Mouse (Mus musculus) embryonic facial prominence, embryonic 11.5 days (tissue): ENCODE measurements at regions not wholly inside any gene's neighbourhood (a gene's known extent, or its start where the extent isn't known, plus 50 kb on each side); places are given as distances from the start of the nearest gene placed in this dataset.

Experiments
- ATAC-seq: fragments of 200-750 bp; cut with Nextera tagmentation; replicated peaks from 2 replicates; pipeline ENCODE4 v1.8.0; 2017; ENCODE audit warnings: low read depth; ENCODE audit not compliant: insufficient number of reproducible peaks, low FRiP score, low TSS enrichment
- DNase-seq: peaks from one replicate; pipeline ENCODE4 v3.0.0-alpha.2; 2015; ENCODE audit warnings: low spot score
- H3K27ac ChIP-seq: fragments of 300-500 bp; sonication (generic); replicated peaks from 2 replicates; pipeline ENCODE4 v1.5.1; 2014; ENCODE audit warnings: mild to moderate bottlenecking, low read depth, low read length, control low read depth
- H3K27me3 ChIP-seq: fragments of 300-500 bp; sonication (generic); 2 replicates; pipeline ENCODE4 v1.6.1; 2014; ENCODE audit warnings: mild to moderate bottlenecking, low read length, moderate library complexity, mixed read lengths; ENCODE audit not compliant: control insufficient read depth, insufficient read depth
- H3K36me3 ChIP-seq: fragments of 300-500 bp; sonication (generic); replicated peaks from 2 replicates; pipeline ENCODE4 v1.6.1; 2014; ENCODE audit warnings: low read depth, mild to moderate bottlenecking, low read length, moderate library complexity, mixed read lengths; ENCODE audit not compliant: control insufficient read depth, insufficient read depth
- H3K4me1 ChIP-seq: fragments of 300-500 bp; sonication (generic); 2 replicates; pipeline ENCODE4 v1.6.1; 2014; ENCODE audit warnings: low read length, mixed read lengths; ENCODE audit not compliant: control insufficient read depth, insufficient read depth
- H3K4me2 ChIP-seq: fragments of 300-500 bp; sonication (generic); 2 replicates; pipeline ENCODE4 v1.6.1; 2014; ENCODE audit warnings: low read depth, mild to moderate bottlenecking, control low read depth, low read length, moderate library complexity
- H3K4me3 ChIP-seq: fragments of 300-500 bp; sonication (generic); 2 replicates; pipeline ENCODE4 v1.5.1; 2014; ENCODE audit warnings: low read depth, low read length, control low read depth
- H3K9ac ChIP-seq: fragments of 300-500 bp; sonication (generic); replicated peaks from 2 replicates; pipeline ENCODE4 v1.6.1; 2014; ENCODE audit warnings: mild to moderate bottlenecking, control low read depth, low read length
- H3K9me3 ChIP-seq: fragments of 300-500 bp; sonication (generic); replicated peaks from 2 replicates; pipeline ENCODE4 v1.6.1; 2016; ENCODE audit warnings: mild to moderate bottlenecking, low read length, inconsistent platforms, mixed read lengths; ENCODE audit not compliant: control insufficient read depth
- WGBS: fragments of 180-500 bp; shearing (Covaris S2); extraction: QIAGEN DNeasy Blood & Tissue Kit; methylation state at CpG from one replicate; pipeline ENCODE4 v1.1.7; 2014; 5-methylcytosine and 5-hydroxymethylcytosine counted together

- H3K36me3 ChIP-seq = no peaks in the 10 kb centered on the region
- WGBS = 64% methylated on average over 5 of the region's 5 CpGs
- no peaks in the 10 kb centered on the region for H3K4me1 ChIP-seq
- H3K4me3 ChIP-seq = no peak overlapping the region
- H3K9me3 ChIP-seq = no peaks in the 10 kb centered on the region
- no peaks in the 10 kb centered on the region for H3K27me3 ChIP-seq
- DNase-seq (no peak), ATAC-seq (no peak)
- H3K27ac ChIP-seq = no peak overlapping the region
- no peak overlapping the region for H3K9ac ChIP-seq
- no peak overlapping the region for H3K4me2 ChIP-seq
Measured at GRCm38 (mm10) chr7:71249216-71249615, 102.1 kb downstream of the Gm10295 start.

GRCm38 (mm10) chr7:71247922-71248321 is 103.4 kb downstream of the Gm10295 start:
- no peaks in the 10 kb centered on the region for H3K9me3 ChIP-seq
- H3K9ac ChIP-seq = no peak overlapping the region
- DNase-seq = no peak
- no peak for ATAC-seq
- no peak overlapping the region for H3K27ac ChIP-seq
- H3K27me3 ChIP-seq = no peaks in the 10 kb centered on the region
- 75% methylated on average over 5 of the region's 5 CpGs for WGBS
- H3K4me1 ChIP-seq = no peaks in the 10 kb centered on the region
- H3K4me3 ChIP-seq = no peak overlapping the region
- H3K4me2 ChIP-seq = no peak overlapping the region
- no peaks in the 10 kb centered on the region for H3K36me3 ChIP-seq

GRCm38 (mm10) chr7:71242379-71242911 is 108.8 kb downstream of the Gm10295 start:
- no peaks in the 10 kb centered on the region for H3K27me3 ChIP-seq
- no peak overlapping the region for H3K4me3 ChIP-seq
- H3K9ac ChIP-seq = no peak overlapping the region
- H3K9me3 ChIP-seq = no peaks in the 10 kb centered on the region
- no peaks in the 10 kb centered on the region for H3K36me3 ChIP-seq
- ATAC-seq (no peak), DNase-seq (no peak)
- H3K27ac ChIP-seq = no peak overlapping the region
- H3K4me2 ChIP-seq = no peak overlapping the region
- no peaks in the 10 kb centered on the region for H3K4me1 ChIP-seq
- WGBS = 78% methylated on average over 2 of the region's 2 CpGs

GRCm38 (mm10) chr7:71239207-71239606 is 112.1 kb downstream of the Gm10295 start:
- H3K27ac ChIP-seq = no peak overlapping the region
- ATAC-seq (no peak), DNase-seq (no peak)

GRCm38 (mm10) chr7:71236334-71236733 is 115.0 kb downstream of the Gm10295 start:
- H3K27me3 ChIP-seq = no peaks in the 10 kb centered on the region
- no peak overlapping the region for H3K9ac ChIP-seq
- ATAC-seq (no peak), DNase-seq (no peak)
- no peak overlapping the region for H3K27ac ChIP-seq
- H3K36me3 ChIP-seq = no peaks in the 10 kb centered on the region
- WGBS = 74% methylated on average over 1 of the region's 1 CpGs
- H3K4me1 ChIP-seq = no peaks in the 10 kb centered on the region
- H3K4me3 ChIP-seq = no peak overlapping the region
- no peaks in the 10 kb centered on the region for H3K9me3 ChIP-seq
- no peak overlapping the region for H3K4me2 ChIP-seq

More at GRCm38 (mm10) chr7:71239207-71239606, 112.1 kb downstream of the Gm10295 start:
- Histone ChIP-seq H3K9ac (no peak overlapping the region), H3K4me2 (no peak overlapping the region), H3K4me3 (no peak overlapping the region), H3K4me1 (no peaks in the 10 kb centered on the region), H3K36me3 (no peaks in the 10 kb centered on the region), H3K9me3 (no peaks in the 10 kb centered on the region), H3K27me3 (no peaks in the 10 kb centered on the region)
- 85% methylated on average over 3 of the region's 3 CpGs for WGBS

GRCm38 (mm10) chr7:71234176-71234769 is 117.0 kb downstream of the Gm10295 start:
- H3K4me1 ChIP-seq = no peaks in the 10 kb centered on the region
- no peaks in the 10 kb centered on the region for H3K36me3 ChIP-seq
- H3K4me2 ChIP-seq = no peak overlapping the region
- no peak overlapping the region for H3K9ac ChIP-seq
- peak; percentile 36 for DNase-seq
- no peaks in the 10 kb centered on the region for H3K27me3 ChIP-seq
- ATAC-seq = no peak
- no peaks in the 10 kb centered on the region for H3K9me3 ChIP-seq
- H3K27ac ChIP-seq = no peak overlapping the region
- H3K4me3 ChIP-seq = no peak overlapping the region
- 41% methylated on average over 5 of the region's 5 CpGs for WGBS

GRCm38 (mm10) chr7:71232821-71233815 is 118.2 kb downstream of the Gm10295 start:
- ATAC-seq = no peak
- Histone ChIP-seq H3K27ac (no peak overlapping the region), H3K9ac (no peak overlapping the region), H3K4me3 (no peak overlapping the region), H3K4me2 (no peak overlapping the region), H3K36me3 (no peaks in the 10 kb centered on the region), H3K9me3 (no peaks in the 10 kb centered on the region), H3K4me1 (no peaks in the 10 kb centered on the region), H3K27me3 (no peaks in the 10 kb centered on the region)
- 75% methylated on average over 8 of the region's 8 CpGs for WGBS
- no peak for DNase-seq
